Mouse (Mus musculus): ENCODE results near the gene Zfp39. TPM values are rescaled to one million over a fixed set of nuclear protein-coding genes. Genes with fewer than 3 reads are reported as not detected.
A peak's percentile ranks its signal among the peaks of the same experiment; 100 is the strongest.

Gene Zfp39
- total RNA-seq, 1 experiment from 2014 or later, result 14.7 TPM

- no peak for ATAC-seq (ENCODE audit: extremely low read depth, insufficient number of reproducible peaks, low FRiP score, poor library complexity, severe bottlenecking)
Measured at GRCm38 (mm10) chr11:58927053-58927452, 23.0 kb upstream of the Zfp39 start.

DNA sequence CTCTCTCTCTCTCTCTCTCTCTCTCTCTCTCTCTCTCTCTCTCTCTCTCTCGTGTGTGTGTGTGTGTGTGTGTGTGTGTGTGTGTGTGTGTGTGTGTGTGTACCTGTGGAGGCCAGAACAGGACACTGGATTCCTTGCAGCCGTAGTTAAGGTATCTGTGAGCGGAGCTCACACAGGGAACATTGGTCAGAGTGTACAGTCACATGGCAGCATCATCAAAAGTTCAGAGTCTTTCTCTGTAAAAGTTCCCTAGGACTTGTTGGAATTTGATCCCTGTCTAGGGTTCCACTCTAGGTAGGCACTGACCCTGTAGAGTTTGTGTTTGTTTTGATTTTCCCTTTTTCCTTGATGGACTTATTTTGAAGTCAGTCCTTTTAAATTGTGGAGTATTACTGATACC, 22.6 kb upstream of the Zfp39 start:
- no peak for ATAC-seq (ENCODE audit: extremely low read depth, insufficient number of reproducible peaks, low FRiP score, poor library complexity, severe bottlenecking)

DNA sequence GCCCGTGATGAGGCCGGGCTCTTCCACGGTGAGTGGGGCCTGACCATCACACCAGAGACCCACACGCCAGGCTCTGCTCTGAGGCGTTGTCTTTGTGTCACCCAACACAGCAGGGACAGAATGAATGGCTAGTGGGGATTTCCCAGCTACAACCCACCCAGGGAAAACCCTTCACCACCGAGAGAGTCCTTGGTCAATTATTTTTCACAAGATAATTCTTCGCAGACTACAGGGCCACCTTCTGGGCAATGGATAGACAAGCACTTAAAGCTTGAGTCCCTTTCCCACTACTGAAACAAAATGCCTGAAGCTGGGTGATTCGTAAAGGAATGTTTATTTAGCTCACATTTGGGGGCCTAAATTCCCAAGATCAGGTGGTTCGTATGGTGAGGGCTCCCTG, 18.4 kb upstream of the Zfp39 start:
- ATAC-seq (ENCODE audit: extremely low read depth, insufficient number of reproducible peaks, low FRiP score, poor library complexity, severe bottlenecking), result no peak

DNA sequence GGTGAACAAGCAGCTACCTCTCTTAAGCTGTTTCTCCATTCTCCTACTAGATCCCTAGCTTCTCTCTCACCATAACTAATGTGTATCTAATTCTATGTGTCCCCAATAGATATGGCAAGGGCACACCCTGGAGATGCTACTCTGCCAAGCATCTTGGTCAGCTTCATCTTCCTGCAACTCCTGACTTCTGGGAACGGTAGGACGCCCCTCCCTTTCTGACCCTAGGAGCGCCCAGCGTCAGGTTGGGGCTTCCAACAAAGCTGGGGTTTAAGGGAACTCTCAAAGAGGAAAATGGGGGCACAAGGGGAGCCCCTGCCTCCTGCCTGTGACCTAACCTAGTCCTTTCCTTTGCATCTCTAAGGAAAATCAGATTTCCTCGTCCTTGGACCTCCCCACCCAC, 14.7 kb upstream of the Zfp39 start:
- ATAC-seq (ENCODE audit: extremely low read depth, insufficient number of reproducible peaks, low FRiP score, poor library complexity, severe bottlenecking), result no peak

DNA sequence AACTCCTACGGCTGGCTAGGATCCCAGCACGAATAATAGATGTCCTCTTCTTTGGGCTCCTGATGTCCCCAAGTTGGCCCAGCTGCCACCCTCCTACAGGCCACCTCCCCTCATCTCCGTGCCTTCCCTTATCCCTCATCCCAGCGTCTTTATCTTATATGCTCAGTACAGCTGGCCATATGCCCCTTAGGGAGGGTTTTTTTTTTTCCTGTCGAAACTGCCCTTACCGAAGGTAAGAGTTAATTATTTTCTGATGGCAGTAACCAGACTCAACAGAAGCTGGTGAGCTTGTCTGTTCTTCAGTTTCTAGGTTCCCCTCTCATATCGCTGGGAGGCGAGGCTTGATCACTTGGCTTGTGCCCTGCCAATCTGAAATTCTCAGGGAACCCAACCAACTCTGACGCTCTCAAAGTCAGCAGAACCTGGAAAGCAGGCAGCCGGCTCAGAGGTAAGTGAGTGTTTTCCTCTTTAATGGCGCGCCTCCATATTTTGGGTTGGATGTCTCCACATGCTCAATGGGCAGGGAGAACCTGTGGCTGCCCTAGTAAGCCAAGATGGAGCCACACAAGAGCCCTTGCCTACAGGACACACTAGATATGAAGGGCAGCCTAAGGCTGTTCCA, 13.8 kb upstream of the Zfp39 start, which contains the start of gene Btnl10:
Gene Btnl10 (plus strand): TSS at position 164 of the 622 bp plus-strand sequence.
- no peak for ATAC-seq (ENCODE audit: extremely low read depth, insufficient number of reproducible peaks, low FRiP score, poor library complexity, severe bottlenecking)

- peak; percentile 70 for ATAC-seq (ENCODE audit: extremely low read depth, insufficient number of reproducible peaks, low FRiP score, poor library complexity, severe bottlenecking)
Measured at GRCm38 (mm10) chr11:58916879-58917744, 13.1 kb upstream of the Zfp39 start.

- ATAC-seq (ENCODE audit: extremely low read depth, insufficient number of reproducible peaks, low FRiP score, poor library complexity, severe bottlenecking), result peak; percentile 36; the same call in 1 of the 2 replicates
Measured at GRCm38 (mm10) chr11:58914461-58915028, 10.5 kb upstream of the Zfp39 start.

DNA sequence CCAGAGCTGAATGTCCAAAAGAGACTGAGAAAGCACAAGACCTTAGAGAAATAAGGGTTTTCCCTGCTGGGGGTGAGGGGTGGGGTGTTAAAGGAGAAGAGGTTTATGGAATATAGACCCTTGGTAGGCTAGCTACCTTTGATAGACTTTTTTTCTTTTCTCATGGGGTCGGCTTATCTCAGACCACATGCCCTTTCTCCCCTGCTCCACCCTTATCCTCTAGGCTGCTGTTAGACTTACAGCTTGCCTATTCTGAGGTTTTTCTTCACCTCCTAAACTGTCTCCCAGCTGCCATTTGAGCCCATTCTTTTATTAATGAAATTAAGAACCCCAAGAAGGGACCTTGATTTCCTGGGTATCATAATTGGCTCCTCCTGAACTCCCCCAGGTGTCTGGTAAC, 9.8 kb upstream of the Zfp39 start:
- ATAC-seq (ENCODE audit: extremely low read depth, insufficient number of reproducible peaks, low FRiP score, poor library complexity, severe bottlenecking), result no peak

DNA sequence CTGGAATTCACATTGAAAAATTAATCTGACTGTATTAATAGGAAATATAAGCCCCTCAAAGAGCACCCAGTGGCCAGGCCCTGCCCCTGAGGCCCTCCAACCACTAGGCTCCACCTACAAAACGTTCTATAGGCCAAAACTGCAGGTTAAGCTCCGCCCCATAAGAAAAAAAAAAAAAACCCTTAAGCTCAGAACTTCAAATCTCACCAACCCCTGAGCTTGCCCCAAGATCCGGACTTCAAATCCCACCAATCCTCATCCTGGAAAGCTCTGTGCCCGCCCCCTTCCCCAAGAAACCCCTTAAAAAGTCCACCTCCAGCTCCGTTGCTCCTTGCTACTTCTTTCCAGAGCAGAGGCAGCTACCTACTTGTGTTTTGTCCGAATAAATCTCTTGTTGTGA, 813 bp upstream of the Zfp39 start:
- ATAC-seq (ENCODE audit: extremely low read depth, insufficient number of reproducible peaks, low FRiP score, poor library complexity, severe bottlenecking), result no peak

DNA sequence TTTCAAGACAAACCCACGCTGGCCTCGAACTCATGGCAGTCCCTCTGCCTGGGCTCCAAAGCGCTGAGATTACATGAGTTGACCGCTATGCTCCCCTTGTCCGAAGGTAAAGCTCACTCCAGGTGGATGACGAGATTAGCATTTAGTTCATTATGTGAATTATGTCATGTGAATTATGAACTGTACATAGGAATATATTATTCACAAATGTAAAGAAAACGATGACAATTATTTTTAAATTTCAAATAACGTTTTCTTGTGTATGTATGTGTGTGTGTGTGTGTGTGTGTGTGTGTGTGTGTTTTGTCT, 339 bp upstream of the Zfp39 start:
- ATAC-seq (ENCODE audit: extremely low read depth, insufficient number of reproducible peaks, low FRiP score, poor library complexity, severe bottlenecking), result no peak; the same call in 1 of the 2 replicates

DNA sequence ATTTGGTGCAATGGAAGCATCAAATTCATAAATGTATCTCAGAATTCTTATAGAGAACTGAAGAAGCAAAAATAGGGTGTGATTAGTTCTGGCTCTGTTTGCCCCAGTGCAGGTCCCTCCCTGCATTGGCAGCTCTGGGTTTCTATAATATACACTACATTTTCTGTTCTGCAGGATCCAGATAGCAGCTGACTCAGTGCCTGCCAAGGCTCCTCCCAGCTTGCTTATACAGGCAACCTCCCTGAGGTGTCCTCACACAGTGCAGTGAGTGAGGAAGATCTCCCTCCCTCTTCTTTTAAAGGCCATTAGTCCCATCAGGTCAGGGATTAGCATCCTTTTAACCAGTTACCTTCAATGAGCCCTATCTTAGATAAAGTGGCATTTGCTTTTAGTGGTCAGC, 2.9 kb downstream of the Zfp39 start:
- ATAC-seq (ENCODE audit: extremely low read depth, insufficient number of reproducible peaks, low FRiP score, poor library complexity, severe bottlenecking), result no peak

GRCm38 (mm10) chr11:58897485-58897884, 6.5 kb downstream of the Zfp39 start:
- ATAC-seq (ENCODE audit: extremely low read depth, insufficient number of reproducible peaks, low FRiP score, poor library complexity, severe bottlenecking), result no peak

- no peak for ATAC-seq (ENCODE audit: extremely low read depth, insufficient number of reproducible peaks, low FRiP score, poor library complexity, severe bottlenecking)
Measured at GRCm38 (mm10) chr11:58894456-58894855, 9.6 kb downstream of the Zfp39 start.

DNA sequence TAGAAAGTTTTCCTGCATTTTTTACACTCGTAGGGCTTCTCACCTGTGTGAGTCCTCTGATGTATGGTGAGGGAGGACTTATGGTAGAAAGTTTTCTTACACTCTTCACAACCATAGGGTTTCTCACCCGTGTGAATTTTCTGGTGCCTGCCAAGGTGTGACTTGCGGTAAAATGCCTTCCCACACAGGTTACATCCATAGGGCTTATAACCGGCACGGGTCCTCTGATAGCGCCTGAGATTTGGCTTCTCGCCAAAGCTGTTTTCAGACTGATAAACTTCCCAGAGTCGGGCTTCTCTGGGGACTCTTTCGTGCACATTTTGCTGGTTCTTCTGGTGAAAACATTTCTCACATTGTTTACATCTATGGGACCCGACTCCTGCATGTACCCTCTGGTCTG, 13.5 kb downstream of the Zfp39 start:
- no peak for ATAC-seq (ENCODE audit: extremely low read depth, insufficient number of reproducible peaks, low FRiP score, poor library complexity, severe bottlenecking)

GRCm38 (mm10) chr11:58883756-58884155, 20.3 kb downstream of the Zfp39 start:
- no peak for ATAC-seq (ENCODE audit: extremely low read depth, insufficient number of reproducible peaks, low FRiP score, poor library complexity, severe bottlenecking)

GRCm38 (mm10) chr11:58870961-58871360, 33.1 kb downstream of the Zfp39 start:
- no peak for ATAC-seq (ENCODE audit: extremely low read depth, insufficient number of reproducible peaks, low FRiP score, poor library complexity, severe bottlenecking)

- no peak for ATAC-seq (ENCODE audit: extremely low read depth, insufficient number of reproducible peaks, low FRiP score, poor library complexity, severe bottlenecking)
Measured at GRCm38 (mm10) chr11:58867954-58868330, 36.1 kb downstream of the Zfp39 start.

- peak; percentile 79 for ATAC-seq (ENCODE audit: extremely low read depth, insufficient number of reproducible peaks, low FRiP score, poor library complexity, severe bottlenecking)
Measured at GRCm38 (mm10) chr11:58867039-58867953, 36.7 kb downstream of the Zfp39 start, which contains the start of gene 2810021J22Rik. Gene 2810021J22Rik, plus strand, starts transcription at chr11:58867216.

- no peak for ATAC-seq (ENCODE audit: extremely low read depth, insufficient number of reproducible peaks, low FRiP score, poor library complexity, severe bottlenecking)
Measured at GRCm38 (mm10) chr11:58860744-58861143, 43.3 kb downstream of the Zfp39 start.

All from neutrophil, adult 5-6 weeks (primary cell).